Mouse (Mus musculus): ENCODE measurements around the gene C7. TPM values are rescaled to one million over a fixed set of nuclear protein-coding genes. Genes with fewer than 3 reads are reported as not detected.

Gene C7
- total RNA-seq, 2 experiments from 2014 or later: 0.22 to 0.46 TPM

DNA sequence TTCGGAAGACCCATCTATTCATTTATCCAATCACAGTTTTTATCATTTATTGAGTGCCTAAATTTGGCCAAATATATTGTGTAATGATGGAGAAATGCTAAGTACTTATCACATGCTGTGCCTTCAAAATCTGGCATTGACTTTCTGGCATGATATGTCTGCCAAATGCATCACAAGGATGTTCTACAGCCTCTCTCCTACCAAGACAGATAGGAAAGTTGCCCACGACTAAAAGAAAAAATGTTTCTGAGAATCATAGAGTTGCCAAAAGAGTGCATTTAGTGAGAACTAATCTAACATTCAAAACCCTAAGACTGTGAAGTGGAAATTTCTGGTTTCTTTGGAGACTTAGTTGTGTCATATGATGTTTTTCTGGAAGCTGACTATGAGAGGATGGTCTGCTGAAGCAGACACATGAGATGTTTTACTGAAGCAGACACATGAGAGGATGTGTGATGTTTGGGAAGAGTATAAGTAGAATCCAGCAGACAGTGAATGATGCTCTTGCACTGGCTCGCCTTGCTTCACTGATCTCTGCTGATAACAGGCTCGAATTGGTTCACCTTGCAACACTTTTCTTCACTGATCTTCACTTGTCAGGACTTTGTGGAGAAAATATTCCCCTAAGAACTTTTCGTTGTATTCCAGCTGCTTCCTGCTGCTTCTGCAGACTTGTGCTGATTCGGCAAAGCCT is 59.9 kb downstream of the C7 start:
- intact Hi-C loops (cut with DNase I): no loop called here
- no peak for DNase-seq

- intact Hi-C loops (cut with DNase I): no loop called here
- no peak for DNase-seq
Measured at GRCm38 (mm10) chr15:5002903-5003302, 60.6 kb downstream of the C7 start.

DNA sequence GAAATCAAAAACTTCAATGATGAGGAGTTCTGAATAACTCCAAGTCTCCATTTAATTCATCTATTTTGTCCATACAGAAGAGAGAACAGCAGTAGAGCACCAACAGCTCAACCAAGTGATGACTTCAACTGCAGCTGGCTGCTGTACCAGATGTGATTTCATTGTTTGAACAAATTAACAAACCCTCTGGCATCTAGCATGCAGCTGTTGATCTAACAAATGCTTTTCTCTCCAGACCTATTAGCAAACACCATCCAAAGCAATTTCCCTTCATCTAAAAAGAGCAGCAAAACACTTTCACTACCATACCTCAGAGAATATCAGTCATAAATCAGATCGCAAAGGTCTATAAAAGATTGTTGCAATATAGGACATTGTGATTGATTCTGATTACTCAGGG is 90.2 kb downstream of the C7 start:
- no peak for DNase-seq

More for the DNA sequence above, 90.2 kb downstream of the C7 start:
- intact Hi-C loops (cut with DNase I): no loop called here

Other genes with a start within 250 kb of the C7 start
- gene Mroh2b, start 165.0 kb downstream of the C7 start, total RNA-seq (2021): under 1 TPM in 1 of 2 experiments, not detected in 1; 0.26 TPM
- 1 to 10 TPM in 1 of 2 experiments, under 1 TPM in 1; 0.88 to 1.7 TPM for gene Card6, start 44.8 kb upstream of the C7 start, total RNA-seq (2021)
- 100 to 1,000 TPM; 301 to 319 TPM for gene Rpl37, start 52.9 kb upstream of the C7 start, total RNA-seq (2021)
- 10 to 100 TPM; 20.1 to 20.3 TPM for gene Prkaa1, start 80.1 kb upstream of the C7 start, total RNA-seq (2021)
- 10 to 100 TPM; 38.9 to 39.9 TPM for gene Ttc33, start 121.8 kb upstream of the C7 start, total RNA-seq (2021)
- 1 to 10 TPM; 2.8 to 3.4 TPM for gene Ptger4, start 180.4 kb upstream of the C7 start, total RNA-seq (2021)

Measured in left cerebral cortex, postnatal 4 days (tissue).